Mouse (Mus musculus): ENCODE measurements around the gene Plin5.

DNA sequence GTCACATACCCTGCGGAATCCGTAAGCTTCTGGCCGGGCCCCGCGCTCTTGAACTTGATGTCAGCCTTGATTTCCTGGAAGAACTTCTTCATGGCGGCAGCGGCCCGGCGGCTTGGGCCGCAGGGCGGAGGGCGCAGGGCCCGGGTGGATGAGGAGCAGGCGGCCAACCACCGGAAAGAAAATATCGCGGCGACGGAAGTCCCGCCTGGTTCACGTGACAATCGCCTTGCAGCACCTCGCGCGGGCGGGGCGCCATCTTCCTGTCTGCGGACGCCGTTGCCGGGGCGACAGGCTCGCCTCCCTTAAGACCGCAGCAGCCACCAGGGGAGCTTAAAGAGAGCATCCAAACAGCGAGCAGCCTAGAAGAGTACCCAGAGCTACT, 42.6 kb downstream of the Plin5 start, which contains the start of gene Ubxn6:
- TF ChIP-seq CTCF (IDR thresholded peaks at IDR 0.05; ENCODE audit: borderline replicate concordance, insufficient read depth, low read length) (no peak), POLR2A (IDR thresholded peaks at IDR 0.05; ENCODE audit: low read depth, low read length) (no peak; the same call in 1 of the 2 replicates)

Data from embryonic fibroblast, embryonic 13.5 days (primary cell).